Mouse (Mus musculus) hindbrain, embryonic 10.5 days (tissue): ENCODE data around the gene Dusp27. TPM values are rescaled to one million over a fixed set of nuclear protein-coding genes. Genes with fewer than 3 reads are reported as not detected.
A peak's percentile ranks its signal among the peaks of the same experiment; 100 is the strongest.

Experiments
- DNase-seq: peaks from one replicate; pipeline ENCODE4 v3.0.0-alpha.2; 2017; ENCODE audit warnings: low spot score
- H3K27ac ChIP-seq: fragments of 300-500 bp; sonication (generic); 2 replicates; pipeline ENCODE4 v1.5.1; 2016; ENCODE audit warnings: mild to moderate bottlenecking, moderate library complexity
- H3K27me3 ChIP-seq: fragments of 300-500 bp; sonication (generic); 2 replicates; pipeline ENCODE4 v1.6.1; 2016; ENCODE audit warnings: mild to moderate bottlenecking; ENCODE audit not compliant: poor library complexity, insufficient read depth, severe bottlenecking
- H3K36me3 ChIP-seq: fragments of 300-500 bp; sonication (generic); 2 replicates; pipeline ENCODE4 v1.6.1; 2016; ENCODE audit warnings: mild to moderate bottlenecking, moderate library complexity
- H3K4me1 ChIP-seq: fragments of 300-500 bp; sonication (generic); replicated peaks from 2 replicates; pipeline ENCODE4 v1.6.1; 2016; ENCODE audit warnings: mild to moderate bottlenecking
- H3K4me3 ChIP-seq: fragments of 300-500 bp; sonication (generic); 2 replicates; pipeline ENCODE4 v1.5.1; 2016; ENCODE audit warnings: mild to moderate bottlenecking, moderate library complexity
- H3K9me3 ChIP-seq: fragments of 300-500 bp; sonication (generic); 2 replicates; pipeline ENCODE4 v1.6.1; 2016; ENCODE audit warnings: mild to moderate bottlenecking, moderate library complexity
- WGBS: fragments of 180-500 bp; shearing (Covaris S2); methylation state at CpG from one replicate; pipeline ENCODE4 v1.1.7; 2016; 5-methylcytosine and 5-hydroxymethylcytosine counted together
- polyA plus RNA-seq: library from polyadenylated mRNA; unstranded; fragments of >200 nt; fragmentation: Nextera tagmentation; extraction: Ambion mirVana; gene quantifications from 2 replicates; pipeline ENCODE4 v1.2.1, GENCODE M21; 2016

Gene Dusp27
- polyA plus RNA-seq, 1 experiment from 2014 or later = 3.0 TPM

- 88% methylated on average over 7 of the region's 7 CpGs for WGBS
These were observed 5.6 kb downstream of the Dusp27 start for GRCm38 (mm10) chr1:166122114-166122513.

GRCm38 (mm10) chr1:166117866-166118639 is 9.7 kb downstream of the Dusp27 start:
- no peak for DNase-seq
- H3K36me3 ChIP-seq = no peaks in the 10 kb centered on the region
- no peak overlapping the region for H3K4me3 ChIP-seq
- 0 out of 2 replicates have a peak, but pooled peaks cover under 1% of the 10 kb centered on the region for H3K9me3 ChIP-seq
- 70% methylated on average over 13 of the region's 13 CpGs for WGBS
- H3K27ac ChIP-seq = 0 out of 2 replicates have a peak overlapping the region, but pooled peaks have one; percentile 36
- H3K4me1 ChIP-seq = 0 out of 2 replicates have a peak, but pooled peaks cover 5% of the 10 kb centered on the region
- no peaks in the 10 kb centered on the region for H3K27me3 ChIP-seq

More at GRCm38 (mm10) chr1:166122114-166122513, 5.6 kb downstream of the Dusp27 start:
- Histone ChIP-seq H3K4me3 (no peak overlapping the region), H3K9me3 (0 out of 2 replicates have a peak, but pooled peaks cover 3% of the 10 kb centered on the region), H3K27me3 (no peaks in the 10 kb centered on the region), H3K36me3 (no peaks in the 10 kb centered on the region), H3K4me1 (peaks cover 12% of the 10 kb centered on the region), H3K27ac (no peak overlapping the region)
- no peak for DNase-seq

- Histone ChIP-seq H3K27me3 (no peaks in the 10 kb centered on the region), H3K9me3 (no peaks in the 10 kb centered on the region), H3K27ac (no peak overlapping the region), H3K36me3 (no peaks in the 10 kb centered on the region), H3K4me1 (0 out of 2 replicates have a peak, but pooled peaks cover 5% of the 10 kb centered on the region), H3K4me3 (no peak overlapping the region)
- no peak for DNase-seq
- WGBS = 92% methylated on average over 4 of the region's 4 CpGs
These were observed 12.0 kb downstream of the Dusp27 start for GRCm38 (mm10) chr1:166115719-166116118.

GRCm38 (mm10) chr1:166114986-166115385 is 12.7 kb downstream of the Dusp27 start:
- Histone ChIP-seq H3K27ac (no peak overlapping the region), H3K27me3 (no peaks in the 10 kb centered on the region), H3K4me1 (0 out of 2 replicates have a peak, but pooled peaks cover 5% of the 10 kb centered on the region), H3K36me3 (no peaks in the 10 kb centered on the region), H3K9me3 (no peaks in the 10 kb centered on the region), H3K4me3 (no peak overlapping the region)
- DNase-seq = no peak
- 89% methylated on average over 3 of the region's 3 CpGs for WGBS

- no peak overlapping the region for H3K27ac ChIP-seq
- no peak overlapping the region for H3K4me3 ChIP-seq
- 87% methylated on average over 6 of the region's 6 CpGs for WGBS
- DNase-seq = no peak
- peaks cover 11% of the 10 kb centered on the region for H3K4me1 ChIP-seq
- 0 out of 2 replicates have a peak, but pooled peaks cover 7% of the 10 kb centered on the region for H3K36me3 ChIP-seq
- no peaks in the 10 kb centered on the region for H3K9me3 ChIP-seq
- H3K27me3 ChIP-seq = no peaks in the 10 kb centered on the region
These were observed 22.3 kb downstream of the Dusp27 start for GRCm38 (mm10) chr1:166105464-166105863.

GRCm38 (mm10) chr1:166104858-166105257 is 22.9 kb downstream of the Dusp27 start:
- H3K36me3 ChIP-seq = 0 out of 2 replicates have a peak, but pooled peaks cover 7% of the 10 kb centered on the region
- no peaks in the 10 kb centered on the region for H3K9me3 ChIP-seq
- H3K4me1 ChIP-seq = peaks cover 11% of the 10 kb centered on the region
- no peak overlapping the region for H3K27ac ChIP-seq
- DNase-seq = no peak
- no peak overlapping the region for H3K4me3 ChIP-seq
- H3K27me3 ChIP-seq = no peaks in the 10 kb centered on the region
- WGBS = 92% methylated on average over 3 of the region's 3 CpGs

- 55% methylated on average over 11 of the region's 11 CpGs for WGBS
- no peaks in the 10 kb centered on the region for H3K9me3 ChIP-seq
- H3K27me3 ChIP-seq = 0 out of 2 replicates have a peak, but pooled peaks cover 11% of the 10 kb centered on the region
- DNase-seq = peak; percentile 64
- peaks cover 10% of the 10 kb centered on the region; the same call in 1 of the 2 replicates for H3K36me3 ChIP-seq
- no peak overlapping the region for H3K4me3 ChIP-seq
- H3K27ac ChIP-seq = peak overlapping the region; percentile 78
- H3K4me1 ChIP-seq = peaks cover 11% of the 10 kb centered on the region
These were observed 24.7 kb downstream of the Dusp27 start for GRCm38 (mm10) chr1:166102920-166103608.

GRCm38 (mm10) chr1:166098120-166098519 is 29.6 kb downstream of the Dusp27 start:
- Histone ChIP-seq H3K9me3 (0 out of 2 replicates have a peak, but pooled peaks cover 3% of the 10 kb centered on the region), H3K4me3 (no peak overlapping the region), H3K4me1 (peaks cover 4% of the 10 kb centered on the region), H3K27ac (no peak overlapping the region), H3K27me3 (0 out of 2 replicates have a peak, but pooled peaks cover 11% of the 10 kb centered on the region), H3K36me3 (peaks cover 10% of the 10 kb centered on the region; the same call in 1 of the 2 replicates)
- DNase-seq = no peak
- 97% methylated on average over 2 of the region's 2 CpGs for WGBS

- 87% methylated on average over 3 of the region's 3 CpGs for WGBS
These were observed 33.3 kb downstream of the Dusp27 start for GRCm38 (mm10) chr1:166094462-166094861.

GRCm38 (mm10) chr1:166090306-166090705 is 37.4 kb downstream of the Dusp27 start:
- H3K27ac ChIP-seq = no peak overlapping the region
- H3K36me3 ChIP-seq = no peaks in the 10 kb centered on the region
- no peaks in the 10 kb centered on the region for H3K27me3 ChIP-seq
- DNase-seq = no peak
- WGBS = 92% methylated on average over 2 of the region's 2 CpGs
- H3K4me1 ChIP-seq = peaks cover 13% of the 10 kb centered on the region; the same call in 1 of the 2 replicates
- H3K4me3 ChIP-seq = no peak overlapping the region
- 0 out of 2 replicates have a peak, but pooled peaks cover 2% of the 10 kb centered on the region for H3K9me3 ChIP-seq

More at GRCm38 (mm10) chr1:166094462-166094861, 33.3 kb downstream of the Dusp27 start:
- Histone ChIP-seq H3K9me3 (0 out of 2 replicates have a peak, but pooled peaks cover 3% of the 10 kb centered on the region), H3K27ac (no peak overlapping the region), H3K4me1 (peaks cover 6% of the 10 kb centered on the region; the same call in 1 of the 2 replicates), H3K27me3 (0 out of 2 replicates have a peak, but pooled peaks cover 10% of the 10 kb centered on the region), H3K36me3 (peaks cover 1% of the 10 kb centered on the region; the same call in 1 of the 2 replicates), H3K4me3 (no peak overlapping the region)
- DNase-seq = no peak

- 61% methylated on average over 4 of the region's 4 CpGs for WGBS
- peak; percentile 5 for DNase-seq
- H3K27ac ChIP-seq = peak overlapping the region; percentile 35; the same call in 1 of the 2 replicates
- no peaks in the 10 kb centered on the region for H3K9me3 ChIP-seq
- no peaks in the 10 kb centered on the region for H3K36me3 ChIP-seq
- no peak overlapping the region for H3K4me3 ChIP-seq
- peaks cover 13% of the 10 kb centered on the region; the same call in 1 of the 2 replicates for H3K4me1 ChIP-seq
- H3K27me3 ChIP-seq = no peaks in the 10 kb centered on the region
These were observed 38.0 kb downstream of the Dusp27 start for GRCm38 (mm10) chr1:166089739-166090138.

- H3K27ac ChIP-seq = peak overlapping the region; percentile 18; the same call in 1 of the 2 replicates
- no peak for DNase-seq
These were observed 38.4 kb downstream of the Dusp27 start for GRCm38 (mm10) chr1:166089337-166089736.

More at GRCm38 (mm10) chr1:166089337-166089736, 38.4 kb downstream of the Dusp27 start:
- no peaks in the 10 kb centered on the region for H3K9me3 ChIP-seq
- H3K4me3 ChIP-seq = no peak overlapping the region
- WGBS = 80% methylated on average over 3 of the region's 3 CpGs
- no peaks in the 10 kb centered on the region for H3K36me3 ChIP-seq
- peaks cover 13% of the 10 kb centered on the region; the same call in 1 of the 2 replicates for H3K4me1 ChIP-seq
- no peaks in the 10 kb centered on the region for H3K27me3 ChIP-seq
